Mouse (Mus musculus) megakaryocyte progenitor cell, adult 5-6 weeks (primary cell): ENCODE measurements around the gene Zfp597. TPM values are rescaled to one million over a fixed set of nuclear protein-coding genes. Genes with fewer than 3 reads are reported as not detected.
"Not testable (repeated sequence)": the region's sequence is repeated elsewhere in the genome, so short reads cannot be mapped to it uniquely, and the experiment has no call there.

Experiments used
- ATAC-seq: replicated peaks from 2 replicates; pipeline ENCODE4 v1.8.0; 2016; ENCODE audit warnings: mild to moderate bottlenecking, moderate TSS enrichment, inconsistent platforms; ENCODE audit not compliant: poor library complexity
- total RNA-seq, 2 experiments: library from RNA; stranded (forward) in 1 of 2; stranded (reverse) in 1 of 2; fragments of 157-497, 149-512 nt in 1 of 2; fragments of 200-1000 nt in 1 of 2; gene quantifications; 2 replicates each; pipeline versions ENCODE4 v1.2.3 to v1.2.4; 2015 to 2017

Gene Zfp597
- total RNA-seq, 2 experiments from 2014 or later = 7.1 to 14.7 TPM

DNA sequence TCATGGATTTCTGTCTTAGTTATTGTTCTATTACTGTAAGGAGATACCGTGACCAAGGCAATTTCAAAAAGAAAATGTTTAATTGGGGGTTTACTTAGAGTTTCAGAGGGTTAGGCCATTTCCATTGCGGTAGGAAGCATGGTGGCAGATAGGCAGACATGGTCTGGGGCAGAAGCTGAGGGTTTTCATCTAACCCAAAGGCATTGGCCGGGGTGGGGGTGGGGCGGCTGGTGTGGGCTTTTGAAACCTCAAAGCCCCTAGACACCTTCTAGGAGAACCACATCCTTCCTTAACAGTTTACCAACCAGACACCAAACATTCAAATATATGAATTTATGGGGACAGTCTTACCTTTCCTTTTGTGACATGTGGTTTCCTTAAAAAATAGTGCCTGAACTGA lies 25.1 kb downstream of the Zfp597 start:
- peak; percentile 57 for ATAC-seq

DNA sequence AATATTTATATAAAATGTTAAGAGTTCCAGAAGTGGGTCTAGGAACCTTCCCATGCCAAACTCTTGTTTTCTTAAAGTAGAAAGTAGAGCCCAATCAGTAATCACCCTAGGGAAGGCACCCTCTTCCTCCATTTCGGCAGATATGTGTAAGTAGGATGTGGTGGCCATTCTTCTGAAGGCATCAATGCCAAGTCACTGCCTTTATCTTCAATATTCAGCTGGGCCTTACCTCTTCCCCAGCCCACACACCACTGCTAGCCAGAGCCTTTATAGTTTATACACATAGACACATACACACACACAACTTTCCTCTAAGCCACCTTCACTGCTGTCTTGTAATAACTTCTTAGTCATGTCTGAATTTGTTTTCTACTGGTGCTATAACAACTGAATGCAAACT lies 28.6 kb downstream of the Zfp597 start:
- peak; percentile 70 for ATAC-seq

DNA sequence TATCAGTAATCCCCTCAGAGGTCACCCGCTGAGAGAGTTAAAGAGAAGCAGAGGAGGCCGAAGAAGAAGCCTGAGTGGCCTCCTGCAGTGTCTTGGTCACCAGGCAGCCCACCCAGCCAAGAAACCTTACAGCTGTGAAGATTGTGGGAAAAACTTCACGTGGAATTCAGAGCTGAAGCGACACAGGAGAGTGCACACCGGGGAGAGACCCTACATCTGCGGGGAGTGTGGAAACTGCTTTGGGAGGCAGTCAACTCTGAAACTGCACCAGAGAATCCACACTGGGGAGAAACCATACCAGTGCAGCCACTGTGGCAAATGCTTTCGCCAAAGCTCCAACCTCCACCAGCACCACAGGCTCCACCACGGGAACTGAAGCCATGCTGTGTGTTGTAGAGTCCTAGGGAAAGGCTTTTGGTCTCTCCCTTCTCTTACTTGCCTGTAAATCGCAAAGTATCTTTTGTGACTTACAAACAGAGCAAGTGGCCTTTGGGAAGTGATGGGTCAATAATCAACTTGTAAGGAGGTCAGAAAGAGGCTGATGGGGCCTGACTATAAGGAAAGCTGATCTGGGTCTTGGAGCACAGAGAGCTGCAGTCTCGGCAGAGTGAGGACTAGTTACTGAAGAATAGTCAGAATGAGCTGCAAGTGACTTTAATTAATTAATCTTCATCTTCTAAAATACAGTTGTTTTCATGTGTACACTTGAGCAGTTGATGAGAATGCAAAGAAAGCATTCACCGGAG lies 29.8 kb downstream of the Zfp597 start:
- ATAC-seq = no peak

DNA sequence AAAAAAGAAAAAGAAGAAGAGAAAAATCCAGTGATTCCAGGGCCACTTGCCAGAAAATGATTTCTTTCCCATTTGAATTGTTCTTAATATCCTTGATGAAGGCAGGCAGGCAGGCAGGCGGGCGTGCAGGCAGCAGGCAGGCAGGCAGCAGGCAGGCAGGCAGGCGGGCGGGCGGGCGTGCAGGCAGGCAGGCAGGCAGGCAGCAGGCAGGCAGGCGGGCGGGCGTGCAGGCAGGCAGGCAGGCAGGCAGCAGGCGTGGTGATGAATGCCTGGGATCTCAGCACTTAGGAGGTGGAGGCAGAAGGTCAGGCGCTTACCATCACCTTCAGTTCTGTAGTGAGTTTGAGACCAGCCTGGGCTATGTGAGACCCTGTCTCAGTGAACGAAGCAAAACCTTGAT lies 31.8 kb downstream of the Zfp597 start:
- no peak for ATAC-seq

DNA sequence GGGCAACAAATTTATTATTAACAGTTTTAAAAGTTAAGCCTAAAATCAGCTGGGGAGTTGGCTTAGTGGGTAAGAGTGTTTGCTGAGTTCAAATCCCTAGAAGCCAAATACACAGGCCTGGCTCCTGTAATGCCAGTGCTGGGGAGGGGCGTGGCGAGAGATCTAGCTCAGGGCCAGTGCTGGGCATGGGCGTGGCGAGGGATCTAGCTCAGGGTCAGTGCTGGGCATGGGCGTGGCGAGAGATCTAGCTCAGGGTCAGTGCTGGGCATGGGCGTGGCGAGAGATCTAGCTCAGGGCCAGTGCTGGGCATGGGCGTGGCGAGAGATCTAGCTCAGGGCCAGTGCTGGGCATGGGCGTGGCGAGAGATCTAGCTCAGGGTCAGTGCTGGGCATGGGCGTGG lies 33.1 kb downstream of the Zfp597 start:
- ATAC-seq = not testable (repeated sequence)

- no peak for ATAC-seq
Measured at GRCm38 (mm10) chr16:3848416-3848815, 35.9 kb downstream of the Zfp597 start.

DNA sequence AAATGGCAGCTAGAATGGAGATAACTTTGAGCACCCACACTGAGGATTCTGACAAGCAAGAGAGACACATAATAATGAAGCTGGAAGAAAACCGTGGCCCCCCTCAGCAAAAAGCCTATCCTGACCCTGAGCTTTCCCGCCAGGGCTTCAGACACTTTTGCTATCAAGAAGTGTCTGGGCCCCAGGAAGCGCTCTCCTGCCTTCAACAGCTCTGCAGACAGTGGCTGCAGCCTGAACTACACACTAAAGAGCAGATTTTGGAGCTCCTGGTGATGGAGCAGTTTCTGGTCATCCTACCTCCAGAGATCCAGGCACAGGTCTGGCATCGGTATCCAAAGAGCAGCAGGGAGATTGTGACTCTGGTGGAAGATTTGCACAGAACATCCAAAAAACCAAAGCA lies 36.5 kb downstream of the Zfp597 start:
- no peak for ATAC-seq

- ATAC-seq = peak; percentile 98
Measured at GRCm38 (mm10) chr16:3846711-3847518, 37.4 kb downstream of the Zfp597 start, which contains the start of gene Zfp174. Gene Zfp174, plus strand, starts transcription at chr16:3847268.

- ATAC-seq = no peak
Measured at GRCm38 (mm10) chr16:3843796-3844195, 40.6 kb downstream of the Zfp597 start.

DNA sequence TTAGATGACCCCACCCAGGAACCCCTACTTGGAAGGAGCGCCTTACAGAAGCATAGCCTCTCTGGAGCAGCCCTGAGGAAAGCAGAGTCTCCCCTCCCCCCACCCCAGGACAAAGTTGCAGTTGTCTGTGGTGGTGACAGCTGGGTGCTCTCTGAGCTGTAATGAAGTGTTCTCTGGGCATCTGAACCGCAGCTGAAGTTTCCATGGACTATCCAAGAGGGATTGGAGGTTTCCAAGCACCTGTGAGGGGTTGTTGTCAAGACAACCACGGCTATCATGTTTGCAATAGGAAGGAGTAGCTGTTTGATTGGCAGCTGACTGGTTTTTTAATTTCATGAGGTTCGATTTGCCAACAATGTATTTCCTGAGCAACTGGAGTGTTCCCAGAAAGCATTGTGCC lies 41.4 kb downstream of the Zfp597 start:
- no peak for ATAC-seq

DNA sequence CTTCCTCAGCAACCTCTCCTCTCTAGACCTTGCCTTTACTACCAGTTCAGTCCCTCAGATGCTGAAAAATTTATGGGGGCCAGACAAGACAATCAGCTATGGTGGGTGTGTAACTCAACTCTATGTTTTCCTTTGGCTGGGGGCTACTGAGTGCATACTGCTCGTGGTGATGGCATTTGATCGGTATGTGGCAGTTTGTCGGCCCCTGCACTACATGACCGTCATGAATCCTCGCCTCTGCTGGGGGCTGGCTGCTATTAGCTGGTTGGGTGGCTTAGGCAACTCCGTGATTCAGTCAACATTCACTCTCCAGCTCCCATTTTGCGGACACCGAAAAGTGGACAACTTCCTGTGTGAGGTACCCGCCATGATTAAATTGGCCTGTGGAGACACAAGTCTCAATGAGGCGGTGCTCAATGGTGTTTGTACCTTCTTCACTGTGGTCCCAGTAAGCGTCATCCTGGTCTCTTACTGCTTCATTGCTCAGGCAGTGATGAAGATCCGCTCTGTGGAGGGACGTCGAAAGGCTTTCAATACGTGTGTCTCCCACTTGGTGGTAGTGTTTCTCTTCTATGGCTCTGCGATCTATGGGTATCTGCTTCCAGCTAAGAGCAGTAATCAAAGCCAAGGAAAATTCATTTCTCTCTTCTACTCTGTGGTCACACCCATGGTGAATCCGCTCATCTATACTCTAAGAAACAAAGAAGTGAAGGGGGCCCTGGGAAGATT lies 45.0 kb downstream of the Zfp597 start:
- peak; percentile 76 for ATAC-seq

- ATAC-seq = no peak
Measured at GRCm38 (mm10) chr16:3835461-3835860, 48.9 kb downstream of the Zfp597 start.

- 0 out of 2 replicates have a peak, but pooled peaks have one; percentile 34 for ATAC-seq
Measured at GRCm38 (mm10) chr16:3830588-3831109, 53.7 kb downstream of the Zfp597 start, which contains the start of gene Olfr15. Gene Olfr15, plus strand, starts transcription at chr16:3830878.

GRCm38 (mm10) chr16:3829727-3830126 lies 54.6 kb downstream of the Zfp597 start:
- peak; percentile 52 for ATAC-seq

- no peak for ATAC-seq
Measured at GRCm38 (mm10) chr16:3828021-3828420, 56.3 kb downstream of the Zfp597 start.

DNA sequence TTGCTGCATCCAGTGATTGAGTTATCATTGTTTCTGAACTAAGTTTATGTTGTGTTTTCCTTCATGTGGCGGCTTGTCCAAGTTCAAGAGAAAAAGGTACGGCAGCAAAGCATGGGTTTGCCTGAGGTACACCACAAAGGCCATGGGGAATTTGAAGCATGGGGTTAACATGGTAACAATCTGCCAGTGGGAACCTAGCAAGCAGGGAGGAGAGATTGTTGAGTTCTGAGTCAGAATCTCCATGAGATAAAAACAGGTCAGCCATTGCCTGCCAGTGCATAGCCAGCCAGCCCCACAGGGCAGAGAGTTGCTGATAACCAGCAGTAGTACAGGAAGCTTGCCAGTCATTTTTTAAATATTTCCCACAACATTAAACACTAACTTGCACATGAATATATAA lies 64.2 kb downstream of the Zfp597 start:
- ATAC-seq = no peak

DNA sequence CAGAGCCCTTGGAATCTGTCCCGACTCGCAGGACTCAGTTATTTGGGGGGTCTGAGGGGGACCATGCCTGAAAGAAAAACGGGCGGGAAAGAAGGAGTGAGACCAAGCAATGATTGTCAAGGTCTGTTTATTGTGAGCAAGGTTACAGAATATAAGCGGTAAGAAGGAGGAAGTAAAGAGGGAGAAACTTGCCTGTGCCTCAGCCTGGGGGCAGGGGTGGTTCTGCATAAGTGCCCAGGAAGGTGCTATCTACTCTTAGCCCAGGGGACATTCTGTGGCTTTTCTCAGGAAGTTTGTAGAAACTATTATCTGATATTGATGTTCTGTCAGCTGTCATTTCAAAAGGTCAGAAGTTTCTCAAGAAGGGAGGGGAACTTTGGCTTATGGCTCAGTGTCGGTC lies 69.7 kb downstream of the Zfp597 start:
- not testable (repeated sequence) for ATAC-seq
